Mouse (Mus musculus): Measurements from ENCODE around the gene Hsd11b2.

DNA sequence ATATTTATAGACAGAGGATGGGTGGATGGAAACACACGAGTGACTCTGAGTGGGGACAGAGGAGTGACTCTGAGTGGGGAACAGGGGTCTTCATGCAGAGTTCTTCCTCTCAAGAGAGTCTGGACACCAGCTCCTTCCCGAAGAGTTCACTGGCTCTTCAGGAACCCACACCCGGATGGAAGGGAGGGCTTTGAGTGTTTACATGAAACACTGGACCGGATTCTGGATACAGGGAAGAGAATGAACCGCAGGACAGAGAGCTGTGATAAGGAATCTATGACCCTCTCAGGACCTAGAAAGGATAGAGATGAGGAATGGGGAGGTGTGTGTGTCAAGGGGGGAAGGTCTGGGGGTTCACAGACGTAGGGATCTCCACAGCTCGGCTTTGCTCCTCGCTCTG lies 1.2 kb upstream of the Hsd11b2 start:
- no peak for TF ChIP-seq CTCF (IDR thresholded peaks at IDR 0.05; ENCODE audit: low read depth, low read length)
- TF ChIP-seq EP300 (IDR thresholded peaks at IDR 0.05; ENCODE audit: insufficient read depth, low read depth, low read length), result no peak
- TF ChIP-seq POLR2A (IDR thresholded peaks at IDR 0.05; ENCODE audit: insufficient read depth, low read length), result no peak

Data from ES-Bruce4 (cell line).